Comparison of ENCODE assay signal across 7 mouse cellular contexts in the genomic region with DNA sequence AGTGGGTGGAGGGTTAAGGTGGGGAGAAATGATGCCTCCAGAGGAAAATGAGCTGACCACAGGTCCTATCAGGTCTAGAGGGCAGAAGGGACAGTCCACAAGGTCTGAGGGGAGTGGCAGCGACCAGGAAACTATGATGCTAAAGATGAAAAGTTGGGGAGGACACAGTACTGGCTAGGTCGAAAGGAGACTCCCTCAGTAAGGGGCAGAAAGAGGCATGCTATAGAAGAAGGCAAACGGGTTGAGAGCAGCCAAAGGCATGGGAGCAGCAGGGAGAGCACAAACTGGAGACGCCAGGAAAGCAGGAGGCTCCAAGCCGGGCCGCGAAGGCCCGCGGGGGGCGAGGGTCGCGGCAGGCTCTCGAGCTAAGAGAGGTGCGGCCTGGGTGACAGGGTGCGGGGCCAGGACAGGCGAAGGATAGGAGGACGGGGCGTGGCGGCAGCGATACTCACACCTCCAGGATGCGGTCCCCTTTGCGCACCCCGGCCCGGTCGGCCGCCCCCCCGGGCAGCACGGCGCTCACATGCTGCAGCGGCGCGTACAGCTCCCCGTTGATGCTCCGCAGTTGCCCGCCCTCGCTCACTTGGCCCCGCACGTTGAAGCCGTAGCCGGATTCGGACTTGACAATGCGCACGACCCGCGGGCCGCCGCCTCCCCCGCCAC. TPM values are rescaled to one million over a fixed set of nuclear protein-coding genes. Genes with fewer than 3 reads are reported as not detected.
DNase-seq lines count a peak whose midpoint lies in the region; ATAC-seq and TF ChIP-seq lines count a peak whose summit lies in the region.

No protein-coding gene starts in this region.

- no peak for TF ChIP-seq CTCF in lung, postnatal 0 days (IDR thresholded peaks at IDR 0.05)
- TF ChIP-seq CTCF in liver, postnatal 0 days (IDR thresholded peaks at IDR 0.05; ENCODE audit: low read depth) = no peak

- H3K36me3 ChIP-seq in lung, postnatal 0 days (ENCODE audit: insufficient read depth, low read length) = no peaks in the 10 kb centered on the region
- no peaks in the 10 kb centered on the region for H3K36me3 ChIP-seq in liver, postnatal 0 days (replicated peaks; ENCODE audit: insufficient read depth, low read length)

- no peak for TF ChIP-seq EP300 in lung, postnatal 0 days (IDR thresholded peaks at IDR 0.05)
- no peak for TF ChIP-seq EP300 in liver, postnatal 0 days (IDR thresholded peaks at IDR 0.05; ENCODE audit: low read depth)

- peaks cover 5% of the 10 kb centered on the region; the same call in 1 of the 2 replicates for H3K4me1 ChIP-seq in lung, postnatal 0 days (ENCODE audit: insufficient read depth, low read depth, low read length)
- peaks cover 15% of the 10 kb centered on the region for H3K4me1 ChIP-seq in liver, postnatal 0 days (ENCODE audit: insufficient read depth)

- peak; percentile 72 for ATAC-seq in lung, postnatal 0 days
- peak; percentile 47 for ATAC-seq in granulocyte monocyte progenitor cell, adult 5-6 weeks (replicated peaks; ENCODE audit: poor library complexity, severe bottlenecking)
- peak; percentile 74 for ATAC-seq in liver, postnatal 0 days

- H3K27me3 ChIP-seq in lung, postnatal 0 days (replicated peaks; ENCODE audit: insufficient read depth, low read length) = no peaks in the 10 kb centered on the region
- H3K27me3 ChIP-seq in liver, postnatal 0 days (ENCODE audit: insufficient read depth, low read length) = no peaks in the 10 kb centered on the region

- 0% methylated on average over 28 of the region's 48 CpGs for WGBS in lung, postnatal 0 days
- WGBS in liver, postnatal 0 days (ENCODE audit: insufficient replicate concordance) = 3% methylated on average over 38 of the region's 48 CpGs

- peak; percentile 58 for DNase-seq in lung, postnatal 0 days (ENCODE audit: low spot score)
- no peak for DNase-seq in lung, postnatal 4 days
- peak; percentile 21 for DNase-seq in c-Kit-positive CD71-positive TER-119-negative erythroid progenitor cells, embryonic 14.5 days (ENCODE audit: low read depth)
- DNase-seq in liver, postnatal 0 days = no peak
- peak; percentile 32 for DNase-seq in telencephalon, adult 2 months (ENCODE audit: low read depth, low spot score)
- no peak for DNase-seq in right cerebral cortex, adult 2 months (ENCODE audit: low spot score in 2 of 2)

- peak overlapping the region; percentile 85 for H3K4me2 ChIP-seq in lung, postnatal 0 days (replicated peaks; ENCODE audit: low read depth, low read length)
- peak overlapping the region; percentile 89 for H3K4me2 ChIP-seq in liver, postnatal 0 days (ENCODE audit: low read depth, low read length)

- H3K9ac ChIP-seq in lung, postnatal 0 days (replicated peaks; ENCODE audit: low read depth) = peak overlapping the region; percentile 80
- peak overlapping the region; percentile 88 for H3K9ac ChIP-seq in liver, postnatal 0 days (replicated peaks)

- H3K9me3 ChIP-seq in lung, postnatal 0 days (ENCODE audit: low read length) = no peaks in the 10 kb centered on the region
- H3K9me3 ChIP-seq in liver, postnatal 0 days (ENCODE audit: low read length) = no peaks in the 10 kb centered on the region

- H3K27ac ChIP-seq in lung, postnatal 0 days (ENCODE audit: low read length) = peak overlapping the region; percentile 83
- peak overlapping the region; percentile 88 for H3K27ac ChIP-seq in liver, postnatal 0 days (ENCODE audit: low read depth)

- peak overlapping the region; percentile 94 for H3K4me3 ChIP-seq in lung, postnatal 0 days (ENCODE audit: low read depth, low read length)
- peak overlapping the region; percentile 93 for H3K4me3 ChIP-seq in liver, postnatal 0 days (ENCODE audit: low read depth, low read length)

RNA-seq across cellular contexts. Expression of gene Snx27, which starts 0.6 kb away (rescaled TPM):
- polyA plus RNA-seq in lung, postnatal 0 days (2015; fragmentation: Nextera tagmentation; extraction: Ambion mirVana) = 21.5 and 28.3 TPM in 2 replicates
- 15.6 and 24.0 TPM in 2 replicates for total RNA-seq in granulocyte monocyte progenitor cell, adult 5-6 weeks (2014; fragmentation: Nextera tagmentation)
- 21.8 and 29.7 TPM in 2 replicates for total RNA-seq in granulocyte monocyte progenitor cell, adult 5-6 weeks (2017)
- polyA plus RNA-seq in liver, postnatal 0 days (2015; fragmentation: Nextera tagmentation; extraction: Ambion mirVana) = 9.9 and 10.1 TPM in 2 replicates

Comparison
In these comparisons a context has a peak if more than half of its experiments do, and no peak if none do; other contexts are left out.
1. DNase-seq: peak in lung, postnatal 0 days (single experiment), c-Kit-positive CD71-positive TER-119-negative erythroid progenitor cells, embryonic 14.5 days (single experiment) and telencephalon, adult 2 months (single experiment); none in lung, postnatal 4 days (0 of 2), liver, postnatal 0 days (single experiment) and right cerebral cortex, adult 2 months (0 of 2).
2. Peak in every context shown above with its lines, with median percentiles within 50 percentile points of each other: ATAC-seq.